Mouse (Mus musculus) stomach, postnatal 0 days (tissue): Measurements from ENCODE around the gene Slc7a7.
A peak's percentile ranks its signal among the peaks of the same experiment; 100 is the strongest.

Source experiments
- CTCF ChIP-seq: IDR thresholded peaks from 2 replicates; pipeline ENCODE4 v1.5.1; 2016; ENCODE audit warnings: antibody characterized with exemption, low read depth, mild to moderate bottlenecking, moderate library complexity
- EP300 ChIP-seq: optimal IDR thresholded peaks from 2 replicates; pipeline ENCODE3; 2016; ENCODE audit warnings: antibody characterized with exemption

DNA sequence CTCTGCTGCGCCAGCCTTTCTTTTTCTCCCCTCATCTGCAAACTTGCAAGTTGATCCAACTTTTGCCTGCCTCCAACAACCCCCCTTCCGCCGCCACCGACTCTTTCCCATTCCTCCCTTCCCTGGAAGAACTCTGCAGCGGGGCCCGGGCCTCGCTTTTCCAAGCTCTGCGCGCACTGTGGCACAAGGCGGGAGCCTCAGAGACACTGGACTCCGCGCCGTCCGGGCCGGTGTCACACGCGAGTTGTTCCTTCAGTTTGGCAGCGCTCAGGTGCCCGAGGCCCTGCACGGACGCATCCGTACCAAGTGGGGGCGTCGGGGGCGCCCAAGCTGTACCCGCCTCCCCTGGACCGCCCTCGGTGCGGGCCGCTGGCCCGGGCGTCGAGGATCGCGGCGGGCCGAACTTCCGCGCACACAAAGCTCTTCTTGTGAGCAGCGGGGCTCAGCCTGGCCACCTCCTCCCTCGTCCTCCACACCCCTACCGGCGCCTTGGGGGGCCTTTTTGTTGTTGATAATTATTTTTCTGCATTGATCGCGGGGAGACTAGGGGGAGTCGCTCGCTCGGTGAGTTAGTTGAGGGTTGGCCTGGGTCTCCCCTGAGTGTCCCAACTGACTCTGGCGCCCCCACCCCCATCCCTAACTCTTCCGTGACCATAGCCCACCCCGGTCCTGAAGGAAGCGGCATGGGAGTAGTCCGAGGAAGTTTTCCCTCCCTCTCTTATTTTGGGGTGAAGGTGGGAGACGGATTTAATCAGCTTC is 14.7 kb upstream of the Slc7a7 start:
- TF ChIP-seq CTCF (peak; percentile 41; the same call in 1 of the 2 replicates), EP300 (no peak)
